Mouse (Mus musculus) MEL (cell line): ENCODE measurements around the gene Chrnd. TPM values are rescaled to one million over a fixed set of nuclear protein-coding genes. Genes with fewer than 3 reads are reported as not detected.

Experiments
- DNase-seq: peaks from one replicate; pipeline ENCODE4 v3.0.0; 2011; ENCODE audit warnings: low read depth, low spot score
- H3K27ac ChIP-seq: 2 replicates; pipeline ENCODE4 v1.5.1; 2012; ENCODE audit warnings: low read depth, mild to moderate bottlenecking, control low read depth, low read length, moderate library complexity; ENCODE audit not compliant: control insufficient read depth
- H3K27me3 ChIP-seq, 2 experiments: fragments of 150-350 bp in 1 of 2; sonication (generic) in 1 of 2; 2 replicates each; pipeline ENCODE4 v1.6.1; 2012; ENCODE audit warnings: low read length in 2 of 2, mild to moderate bottlenecking in 2 of 2, improper control_type of control experiment in 1 of 2, moderate library complexity in 1 of 2; ENCODE audit not compliant: insufficient read depth in 2 of 2, control insufficient read depth in 1 of 2
- H3K36me3 ChIP-seq, 2 experiments: 2 replicates each; pipeline ENCODE4 v1.6.1; 2012 to 2014; ENCODE audit warnings: low read length in 2 of 2, improper control_type of control experiment in 1 of 2, inconsistent platforms in 1 of 2, mild to moderate bottlenecking in 1 of 2; ENCODE audit not compliant: insufficient read depth in 2 of 2, control insufficient read depth in 1 of 2
- H3K4me1 ChIP-seq, 2 experiments: fragments of 150-350 bp in 1 of 2; sonication (generic) in 1 of 2; 2 replicates each; pipeline ENCODE4 v1.6.1; 2012; ENCODE audit warnings: low read length in 2 of 2, improper control_type of control experiment in 1 of 2, mild to moderate bottlenecking in 1 of 2; ENCODE audit not compliant: insufficient read depth in 2 of 2, control insufficient read depth in 1 of 2
- H3K4me3 ChIP-seq, 2 experiments: fragments of 150-350 bp in 1 of 2; sonication (generic) in 1 of 2; 2 replicates each; pipeline ENCODE4 v1.5.1; 2012; ENCODE audit warnings: low read depth in 2 of 2, low read length in 2 of 2, mild to moderate bottlenecking in 2 of 2, moderate library complexity in 2 of 2, control low read depth in 1 of 2, improper control_type of control experiment in 1 of 2; ENCODE audit not compliant: control insufficient read depth in 1 of 2, insufficient read depth in 1 of 2
- H3K79me2 ChIP-seq: 2 replicates; pipeline ENCODE4 v1.6.1; 2012; ENCODE audit warnings: mild to moderate bottlenecking, low read length, moderate library complexity; ENCODE audit not compliant: control insufficient read depth, poor library complexity, insufficient read depth
- H3K9ac ChIP-seq: 2 replicates; pipeline ENCODE4 v1.6.1; 2012; ENCODE audit warnings: low read depth, mild to moderate bottlenecking, control low read depth, low read length, moderate library complexity; ENCODE audit not compliant: control insufficient read depth, poor library complexity, severe bottlenecking
- H3K9me3 ChIP-seq: fragments of 150-350 bp; sonication (generic); replicated peaks from 2 replicates; pipeline ENCODE4 v1.6.1; 2012; ENCODE audit warnings: mild to moderate bottlenecking, low read length, improper control_type of control experiment, moderate library complexity; ENCODE audit not compliant: insufficient read depth
- BHLHE40 ChIP-seq: IDR thresholded peaks from 2 replicates; pipeline ENCODE4 v1.6.1; 2012; ENCODE audit warnings: low read depth, mild to moderate bottlenecking, inconsistent platforms, low read length, improper control_type of control experiment, borderline replicate concordance
- CHD1 ChIP-seq: IDR thresholded peaks from 2 replicates; pipeline ENCODE4 v1.6.1; 2012; ENCODE audit warnings: low read depth, mild to moderate bottlenecking, inconsistent platforms, low read length, improper control_type of control experiment
- CTCF ChIP-seq, 3 experiments: IDR thresholded peaks in 2 of 3; conservative IDR thresholded peaks in 1 of 3; 2 replicates each; pipeline ENCODE4 v1.5.1; 2011 to 2012; ENCODE audit warnings: low read length in 3 of 3, low read depth in 2 of 3, mild to moderate bottlenecking in 2 of 3, improper control_type of control experiment in 1 of 3, inconsistent platforms in 1 of 3, mixed read lengths in 1 of 3, moderate library complexity in 1 of 3; ENCODE audit not compliant: control insufficient read depth in 1 of 3, insufficient read depth in 1 of 3, poor library complexity in 1 of 3, severe bottlenecking in 1 of 3
- E2F4 ChIP-seq: IDR thresholded peaks from 2 replicates; pipeline ENCODE4 v1.6.1; 2011; ENCODE audit warnings: low read depth, low read length, improper control_type of control experiment, borderline replicate concordance
- ELF1 ChIP-seq: IDR thresholded peaks from 2 replicates; pipeline ENCODE4 v1.6.1; 2014; ENCODE audit warnings: low read depth, mild to moderate bottlenecking, inconsistent platforms, low read length, improper control_type of control experiment, moderate library complexity
- ETS1 ChIP-seq: IDR thresholded peaks from 2 replicates; pipeline ENCODE4 v1.6.1; 2012; ENCODE audit warnings: low read depth, mild to moderate bottlenecking, inconsistent platforms, low read length, improper control_type of control experiment, moderate library complexity
- GABPA ChIP-seq: IDR thresholded peaks from 2 replicates; pipeline ENCODE4 v1.6.1; 2012; ENCODE audit warnings: low read depth, mild to moderate bottlenecking, inconsistent platforms, low read length, improper control_type of control experiment, moderate library complexity
- JUND ChIP-seq: IDR thresholded peaks from 2 replicates; pipeline ENCODE4 v1.6.1; 2011; ENCODE audit warnings: low read depth, mild to moderate bottlenecking, improper control_type of control experiment, low read length
- KAT2A ChIP-seq: conservative IDR thresholded peaks from 2 replicates; pipeline ENCODE4 v1.6.1; 2012; ENCODE audit warnings: low read depth, low read length, improper control_type of control experiment, inconsistent platforms
- MAFK ChIP-seq: IDR thresholded peaks from 2 replicates; pipeline ENCODE4 v1.6.1; 2011; ENCODE audit warnings: low read depth, mild to moderate bottlenecking, low read length, improper control_type of control experiment, borderline replicate concordance
- MAX ChIP-seq: IDR thresholded peaks from 2 replicates; pipeline ENCODE4 v1.6.1; 2011; ENCODE audit warnings: low read length, improper control_type of control experiment
- MAZ ChIP-seq: IDR thresholded peaks from 2 replicates; pipeline ENCODE4 v1.6.1; 2012; ENCODE audit warnings: low read depth, mild to moderate bottlenecking, inconsistent platforms, low read length, improper control_type of control experiment
- MXI1 ChIP-seq: IDR thresholded peaks from 2 replicates; pipeline ENCODE4 v1.6.1; 2011; ENCODE audit warnings: mild to moderate bottlenecking, low read depth, low read length, improper control_type of control experiment
- MYB ChIP-seq: IDR thresholded peaks from 2 replicates; pipeline ENCODE4 v1.6.1; 2011; ENCODE audit warnings: mild to moderate bottlenecking, low read depth, low read length, improper control_type of control experiment
- MYC ChIP-seq: IDR thresholded peaks from 2 replicates; pipeline ENCODE4 v1.6.1; 2011; ENCODE audit warnings: low read depth, mild to moderate bottlenecking, low read length, improper control_type of control experiment, moderate library complexity
- NELFE ChIP-seq: IDR thresholded peaks from 2 replicates; pipeline ENCODE4 v1.6.1; 2011; ENCODE audit warnings: low read depth, low read length, improper control_type of control experiment
- POLR2A ChIP-seq, 2 experiments: IDR thresholded peaks; 2 replicates each; pipeline ENCODE4 v1.6.1; 2011 to 2012; ENCODE audit warnings: low read length in 2 of 2, mild to moderate bottlenecking in 2 of 2, control low read depth in 1 of 2, improper control_type of control experiment in 1 of 2, low read depth in 1 of 2, moderate library complexity in 1 of 2; ENCODE audit not compliant: control insufficient read depth in 1 of 2, insufficient read depth in 1 of 2, poor library complexity in 1 of 2
- POLR2AphosphoS2 ChIP-seq: IDR thresholded peaks from 2 replicates; pipeline ENCODE4 v1.6.1; 2011; ENCODE audit warnings: low read length, improper control_type of control experiment
- UBTF ChIP-seq: IDR thresholded peaks from 2 replicates; pipeline ENCODE4 v1.6.1; 2012; ENCODE audit warnings: low read depth, mild to moderate bottlenecking, inconsistent platforms, low read length, improper control_type of control experiment, moderate library complexity, borderline replicate concordance; ENCODE audit not compliant: insufficient read depth
- ZC3H11A ChIP-seq: IDR thresholded peaks from 2 replicates; pipeline ENCODE4 v1.6.1; 2012; ENCODE audit warnings: low read depth, mild to moderate bottlenecking, inconsistent platforms, low read length, improper control_type of control experiment
- polyA plus RNA-seq, 2 experiments: library from polyadenylated mRNA; stranded (reverse) in 1 of 2; unstranded in 1 of 2; fragments of >175 nt in 1 of 2; fragments of >200 nt in 1 of 2; gene quantifications; 2 replicates each; pipeline versions ENCODE4 v1.2.1 to v1.2.4; 2012; ENCODE audit warnings: low replicate concordance in 2 of 2, low read depth in 1 of 2; ENCODE audit not compliant: insufficient read length in 2 of 2, insufficient read depth in 1 of 2, missing spikeins in 1 of 2
- total RNA-seq: library from RNA; depleted of rRNA; stranded (reverse); fragments of 300-350 nt; gene quantifications from 2 replicates; pipeline ENCODE4 v1.2.3, GENCODE M21; 2012

The Chrnd gene
- total and polyA plus RNA-seq, 3 experiments, result not detected

- Histone ChIP-seq H3K4me1 (peaks cover 2 to 21% of the 10 kb centered on the region in 2 experiments; a peak in 3 of 4 replicates), H3K4me3 (no peak within 1 kb of the TSS), H3K27me3 (peaks cover 0 to 2% of the 10 kb centered on the region in 2 experiments; a peak in 1 of 4 replicates), H3K27ac (no peak within 1 kb of the TSS), H3K9ac (no peak within 1 kb of the TSS), H3K9me3 (no peaks in the 10 kb centered on the region), H3K36me3 (peaks cover 0 to 14% of the 10 kb centered on the region in 2 experiments; a peak in 2 of 4 replicates), H3K79me2 (no peaks in the 10 kb centered on the region)
- no peak for DNase-seq
- TF ChIP-seq MAZ (no peak), CTCF (IDR thresholded peaks at IDR 0.05 in 2 of 3, conservative IDR thresholded peaks at IDR 0.05 in 1 of 3; ENCODE audit: control insufficient read depth in 1 of 3, insufficient read depth in 1 of 3, low read depth in 2 of 3, low read length in 3 of 3, poor library complexity in 1 of 3, severe bottlenecking in 1 of 3) (no peak), MYC (no peak), POLR2A (IDR thresholded peaks at IDR 0.05; ENCODE audit: control insufficient read depth in 1 of 2, insufficient read depth in 1 of 2, low read depth in 1 of 2, low read length in 2 of 2, poor library complexity in 1 of 2) (no peak), UBTF (no peak), POLR2AphosphoS2 (no peak), KAT2A (no peak), NELFE (no peak)
Measured at GRCm38 (mm10) chr1:87183013-87183412, 7.4 kb upstream of the Chrnd start, which contains the start of gene Prss56. Prss56 (plus strand) TSS chr1:87183313.

GRCm38 (mm10) chr1:87183998-87184750, 6.2 kb upstream of the Chrnd start:
- H3K27me3 ChIP-seq, result peaks cover 0 to 5% of the 10 kb centered on the region in 2 experiments; a peak in 2 of 4 replicates
- H3K4me3 ChIP-seq, result peak overlapping the region; percentile 40 to 44; a peak in 3 of 4 replicates
- TF ChIP-seq MAFK (no peak), POLR2A (IDR thresholded peaks at IDR 0.05; ENCODE audit: control insufficient read depth in 1 of 2, insufficient read depth in 1 of 2, low read depth in 1 of 2, low read length in 2 of 2, poor library complexity in 1 of 2) (no peak), E2F4 (no peak), CTCF (IDR thresholded peaks at IDR 0.05 in 2 of 3, conservative IDR thresholded peaks at IDR 0.05 in 1 of 3; ENCODE audit: control insufficient read depth in 1 of 3, insufficient read depth in 1 of 3, low read depth in 2 of 3, low read length in 3 of 3, poor library complexity in 1 of 3, severe bottlenecking in 1 of 3) (peak in 2 of 3 experiments; percentile 37 to 48; a peak in 4 of 6 replicates), BHLHE40 (no peak), MAZ (peak; percentile 44; the same call in 1 of the 2 replicates), JUND (no peak), UBTF (no peak), POLR2AphosphoS2 (no peak), MXI1 (no peak), ZC3H11A (no peak), MAX (peak; percentile 40; the same call in 1 of the 2 replicates), MYB (no peak), ETS1 (no peak), CHD1 (no peak), GABPA (no peak), KAT2A (no peak), ELF1 (no peak)
- no peak for DNase-seq
- no peak overlapping the region for H3K27ac ChIP-seq
- H3K36me3 ChIP-seq, result peaks cover 0 to 14% of the 10 kb centered on the region in 2 experiments; a peak in 2 of 4 replicates
- no peaks in the 10 kb centered on the region for H3K9me3 ChIP-seq
- H3K79me2 ChIP-seq, result no peaks in the 10 kb centered on the region
- peak overlapping the region; percentile 32; the same call in 1 of the 2 replicates for H3K9ac ChIP-seq
- peaks cover 2 to 21% of the 10 kb centered on the region in 2 experiments; a peak in 3 of 4 replicates for H3K4me1 ChIP-seq
